ENCODE assay signal across 14 mouse cellular contexts in the genomic region with DNA sequence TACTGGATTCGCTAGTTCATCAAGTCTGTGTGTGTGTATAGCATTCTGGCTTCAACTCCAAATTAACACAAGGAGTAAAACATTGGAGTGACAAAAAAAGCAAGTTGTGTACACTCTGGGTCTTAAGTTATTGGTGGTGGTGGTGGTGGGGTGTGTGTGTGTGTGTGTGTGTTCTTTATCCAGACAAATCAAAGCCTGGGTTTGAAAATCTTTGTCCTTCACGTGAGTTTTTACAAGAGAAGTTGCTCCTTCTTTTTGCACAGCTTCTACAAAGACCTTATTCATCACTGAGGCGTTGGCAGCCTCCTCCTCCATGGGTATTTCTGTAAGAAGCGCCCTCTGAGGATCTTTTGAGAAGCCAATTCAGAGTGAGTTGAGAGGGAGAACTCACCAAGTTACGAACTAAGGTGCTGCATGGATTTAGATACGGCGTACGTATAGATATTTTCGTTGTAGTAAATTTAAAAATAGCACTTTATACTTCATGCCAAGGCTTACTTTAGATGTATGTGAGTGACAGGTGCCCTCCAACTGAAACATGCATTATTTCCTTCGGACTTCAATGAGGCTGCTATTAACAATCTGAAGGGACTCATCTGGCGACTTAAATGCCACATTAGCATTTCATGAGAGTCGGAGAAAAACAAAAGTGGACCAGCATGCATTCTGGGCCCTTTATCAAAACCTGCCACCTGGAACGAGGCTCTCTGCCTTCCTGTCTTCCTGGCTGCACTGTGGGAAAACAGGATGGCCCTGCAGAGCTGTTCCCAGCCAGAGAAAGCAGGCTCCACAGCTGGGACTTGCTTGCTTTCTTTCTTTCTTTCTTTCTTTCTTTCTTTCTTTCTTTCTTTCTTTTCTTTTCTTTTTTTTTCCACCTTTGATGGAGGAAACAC. TPM values are rescaled to one million over a fixed set of nuclear protein-coding genes. Genes with fewer than 3 reads are reported as not detected.
DNase-seq lines count a peak whose midpoint lies in the region; ATAC-seq lines count a peak whose summit lies in the region.
"Had no signal": no experiment of that assay in that cellular context is flagged by ENCODE, and none has a peak within 500 bp of the region (broad histone marks: within the 10 kb centered on the region; RNA-seq: fewer than 3 reads in every experiment).

No protein-coding gene starts in this region.

- H3K4me2 ChIP-seq in midbrain, embryonic 11.5 days: no peak overlapping the region
- H3K4me2 ChIP-seq in forebrain, embryonic 12.5 days: peak overlapping the region; percentile 18
- peak overlapping the region; percentile 2; the same call in 1 of the 2 replicates for H3K4me2 ChIP-seq in hindbrain, embryonic 15.5 days
- no peak overlapping the region; the same call in 1 of the 2 replicates for H3K4me2 ChIP-seq in neural tube, embryonic 14.5 days (ENCODE audit: low read depth, low read length)
- no peak overlapping the region for H3K4me2 ChIP-seq in intestine, embryonic 15.5 days (replicated peaks)
- H3K4me2 ChIP-seq: limb, embryonic 15.5 days; stomach, embryonic 15.5 days had no signal

- H3K9ac ChIP-seq in midbrain, embryonic 11.5 days (ENCODE audit: low read length): no peak overlapping the region
- H3K9ac ChIP-seq in forebrain, embryonic 12.5 days: no peak overlapping the region
- no peak overlapping the region for H3K9ac ChIP-seq in hindbrain, embryonic 15.5 days
- H3K9ac ChIP-seq in neural tube, embryonic 14.5 days (replicated peaks; ENCODE audit: low read depth, low read length): no peak overlapping the region
- H3K9ac ChIP-seq in intestine, embryonic 15.5 days: no peak overlapping the region
- H3K9ac ChIP-seq: limb, embryonic 15.5 days; stomach, embryonic 15.5 days had no signal

- ATAC-seq in midbrain, embryonic 11.5 days (ENCODE audit: low FRiP score): no peak
- ATAC-seq in forebrain, embryonic 12.5 days (ENCODE audit: low FRiP score): 0 out of 2 replicates have a peak, but pooled peaks have one; percentile 51
- ATAC-seq in hindbrain, embryonic 15.5 days (ENCODE audit: low FRiP score, low read depth): no peak
- ATAC-seq in neural tube, embryonic 14.5 days (ENCODE audit: low read depth): no peak
- ATAC-seq in intestine, embryonic 15.5 days: no peak
- ATAC-seq: inflammation-experienced regulatory T-cells, adult 6 months had no signal

- H3K27me3 ChIP-seq in midbrain, embryonic 10.5 days (ENCODE audit: low read depth, poor library complexity, severe bottlenecking): no peaks in the 10 kb centered on the region
- no peaks in the 10 kb centered on the region for H3K27me3 ChIP-seq in midbrain, embryonic 11.5 days (ENCODE audit: control insufficient read depth, insufficient read depth, low read length)
- H3K27me3 ChIP-seq in forebrain, embryonic 12.5 days: no peaks in the 10 kb centered on the region
- no peaks in the 10 kb centered on the region for H3K27me3 ChIP-seq in hindbrain, embryonic 15.5 days
- H3K27me3 ChIP-seq in neural tube, embryonic 14.5 days (ENCODE audit: control insufficient read depth, insufficient read depth, low read length): no peaks in the 10 kb centered on the region
- no peaks in the 10 kb centered on the region for H3K27me3 ChIP-seq in intestine, embryonic 15.5 days (replicated peaks)
- H3K27me3 ChIP-seq: limb, embryonic 15.5 days; stomach, embryonic 15.5 days had no signal

- H3K36me3 ChIP-seq in midbrain, embryonic 10.5 days: no peaks in the 10 kb centered on the region
- H3K36me3 ChIP-seq in midbrain, embryonic 11.5 days (ENCODE audit: control insufficient read depth, insufficient read depth, low read length): no peaks in the 10 kb centered on the region
- no peaks in the 10 kb centered on the region for H3K36me3 ChIP-seq in forebrain, embryonic 12.5 days (replicated peaks)
- no peaks in the 10 kb centered on the region for H3K36me3 ChIP-seq in hindbrain, embryonic 15.5 days
- H3K36me3 ChIP-seq in neural tube, embryonic 14.5 days (ENCODE audit: control insufficient read depth, insufficient read depth, low read length): no peaks in the 10 kb centered on the region
- H3K36me3 ChIP-seq in intestine, embryonic 15.5 days: no peaks in the 10 kb centered on the region
- H3K36me3 ChIP-seq: limb, embryonic 15.5 days; stomach, embryonic 15.5 days had no signal

- peak overlapping the region; percentile 65 for H3K27ac ChIP-seq in midbrain, embryonic 10.5 days (replicated peaks)
- H3K27ac ChIP-seq in midbrain, embryonic 11.5 days (ENCODE audit: low read depth, low read length): no peak overlapping the region; the same call in 1 of the 2 replicates
- peak overlapping the region; percentile 71 for H3K27ac ChIP-seq in forebrain, embryonic 12.5 days
- peak overlapping the region; percentile 37 for H3K27ac ChIP-seq in hindbrain, embryonic 15.5 days (replicated peaks)
- H3K27ac ChIP-seq in neural tube, embryonic 14.5 days (ENCODE audit: low read depth, low read length): peak overlapping the region; percentile 28
- no peak overlapping the region for H3K27ac ChIP-seq in intestine, embryonic 15.5 days
- H3K27ac ChIP-seq: gastrocnemius, adult 2 months; kidney, postnatal 0 days; limb, embryonic 15.5 days; stomach, embryonic 15.5 days had no signal

- 51% methylated on average over 13 of the region's 13 CpGs for WGBS in midbrain, embryonic 10.5 days
- 44% methylated on average over 13 of the region's 13 CpGs for WGBS in midbrain, embryonic 11.5 days
- 33% methylated on average over 13 of the region's 13 CpGs for WGBS in forebrain, embryonic 12.5 days
- WGBS in hindbrain, embryonic 15.5 days: 31% methylated on average over 13 of the region's 13 CpGs
- 38% methylated on average over 13 of the region's 13 CpGs for WGBS in neural tube, embryonic 14.5 days
- WGBS in intestine, embryonic 15.5 days: 69% methylated on average over 13 of the region's 13 CpGs

- H3K4me1 ChIP-seq in midbrain, embryonic 10.5 days: peaks cover 13% of the 10 kb centered on the region
- peaks cover 10% of the 10 kb centered on the region for H3K4me1 ChIP-seq in midbrain, embryonic 11.5 days (ENCODE audit: control insufficient read depth, insufficient read depth, low read length)
- peaks cover 13% of the 10 kb centered on the region for H3K4me1 ChIP-seq in forebrain, embryonic 12.5 days
- H3K4me1 ChIP-seq in hindbrain, embryonic 15.5 days (replicated peaks): peaks cover 6% of the 10 kb centered on the region
- no peaks in the 10 kb centered on the region for H3K4me1 ChIP-seq in neural tube, embryonic 14.5 days (ENCODE audit: control insufficient read depth, insufficient read depth, low read length)
- no peaks in the 10 kb centered on the region for H3K4me1 ChIP-seq in intestine, embryonic 15.5 days (replicated peaks)
- H3K4me1 ChIP-seq: limb, embryonic 15.5 days; stomach, embryonic 15.5 days had no signal

- DNase-seq in midbrain, embryonic 10.5 days (ENCODE audit: low spot score): no peak
- no peak for DNase-seq in midbrain, embryonic 11.5 days (ENCODE audit: low spot score, missing footprints)
- no peak for DNase-seq in layer of hippocampus, adult 11-12 months (ENCODE audit: low spot score)
- DNase-seq in gastrocnemius, postnatal 25 days: no peak
- DNase-seq: adrenal gland, postnatal 10 days; gastrocnemius, adult 2 months had no signal

- H3K9me3 ChIP-seq in midbrain, embryonic 10.5 days (replicated peaks): no peaks in the 10 kb centered on the region
- no peaks in the 10 kb centered on the region for H3K9me3 ChIP-seq in midbrain, embryonic 11.5 days (ENCODE audit: control insufficient read depth, low read length)
- no peaks in the 10 kb centered on the region for H3K9me3 ChIP-seq in forebrain, embryonic 12.5 days
- H3K9me3 ChIP-seq in hindbrain, embryonic 15.5 days: no peaks in the 10 kb centered on the region
- no peaks in the 10 kb centered on the region for H3K9me3 ChIP-seq in neural tube, embryonic 14.5 days (ENCODE audit: control insufficient read depth, low read length)
- H3K9me3 ChIP-seq in intestine, embryonic 15.5 days: no peaks in the 10 kb centered on the region
- H3K9me3 ChIP-seq: limb, embryonic 15.5 days; stomach, embryonic 15.5 days had no signal

- no peak overlapping the region for H3K4me3 ChIP-seq in midbrain, embryonic 10.5 days
- H3K4me3 ChIP-seq in midbrain, embryonic 11.5 days (ENCODE audit: low read depth, low read length): no peak overlapping the region
- H3K4me3 ChIP-seq in forebrain, embryonic 12.5 days (replicated peaks): no peak overlapping the region
- no peak overlapping the region for H3K4me3 ChIP-seq in hindbrain, embryonic 15.5 days
- H3K4me3 ChIP-seq in neural tube, embryonic 14.5 days (ENCODE audit: low read depth, low read length): no peak overlapping the region
- H3K4me3 ChIP-seq in intestine, embryonic 15.5 days (replicated peaks): no peak overlapping the region
- H3K4me3 ChIP-seq: gastrocnemius, adult 2 months; limb, embryonic 15.5 days; stomach, embryonic 15.5 days had no signal

RNA-seq across cellular contexts. Expression of a gene that starts 18.7 kb away (rescaled TPM):
- polyA plus RNA-seq in midbrain, embryonic 10.5 days (2016; fragmentation: Nextera tagmentation; extraction: Ambion mirVana): 0.42 and 0.71 TPM in 2 replicates
- 0.40 and 0.46 TPM in 2 replicates for polyA plus RNA-seq in midbrain, embryonic 11.5 days (2014; fragmentation: Nextera tagmentation; extraction: Ambion mirVana)
- 1.1 and 1.8 TPM in 2 replicates for polyA plus RNA-seq in forebrain, embryonic 12.5 days (2016; fragmentation: Nextera tagmentation; extraction: Ambion mirVana)
- 1.8 and 2.2 TPM in 2 replicates for polyA plus RNA-seq in hindbrain, embryonic 15.5 days (2015; fragmentation: Nextera tagmentation; extraction: Ambion mirVana)
- 2.6 and 2.8 TPM in 2 replicates for polyA plus RNA-seq in neural tube, embryonic 14.5 days (2014; fragmentation: Nextera tagmentation; extraction: Ambion mirVana)
- total RNA-seq in gastrocnemius, postnatal 25 days (2021): not detected
- 0.11 and 0.43 TPM in 2 replicates for polyA plus RNA-seq in intestine, embryonic 15.5 days (2015; fragmentation: Nextera tagmentation; extraction: Ambion mirVana)
- total RNA-seq: gastrocnemius, adult 2 months had no signal

RNA-seq across cellular contexts. Expression of a gene that starts 23.0 kb away (rescaled TPM):
- polyA plus RNA-seq in midbrain, embryonic 10.5 days (2016; fragmentation: Nextera tagmentation; extraction: Ambion mirVana): 67.9 and 68.3 TPM in 2 replicates
- 87.9 and 91.6 TPM in 2 replicates for polyA plus RNA-seq in midbrain, embryonic 11.5 days (2014; fragmentation: Nextera tagmentation; extraction: Ambion mirVana)
- 79.9 and 82.6 TPM in 2 replicates for polyA plus RNA-seq in forebrain, embryonic 12.5 days (2016; fragmentation: Nextera tagmentation; extraction: Ambion mirVana)
- 62.1 and 64.0 TPM in 2 replicates for polyA plus RNA-seq in hindbrain, embryonic 15.5 days (2015; fragmentation: Nextera tagmentation; extraction: Ambion mirVana)
- polyA plus RNA-seq in neural tube, embryonic 14.5 days (2014; fragmentation: Nextera tagmentation; extraction: Ambion mirVana): 68.9 and 69.1 TPM in 2 replicates
- 10 to 100 TPM; 32.9 to 33.3 TPM for total RNA-seq in gastrocnemius, postnatal 25 days (2021)
- polyA plus RNA-seq in intestine, embryonic 15.5 days (2015; fragmentation: Nextera tagmentation; extraction: Ambion mirVana): 54.1 and 63.4 TPM in 2 replicates

RNA-seq across cellular contexts. Expression of a gene that starts 50.1 kb away (rescaled TPM):
- 33.9 and 35.7 TPM in 2 replicates for polyA plus RNA-seq in midbrain, embryonic 10.5 days (2016; fragmentation: Nextera tagmentation; extraction: Ambion mirVana)
- 13.5 and 18.1 TPM in 2 replicates for polyA plus RNA-seq in midbrain, embryonic 11.5 days (2014; fragmentation: Nextera tagmentation; extraction: Ambion mirVana)
- 22.8 and 26.5 TPM in 2 replicates for polyA plus RNA-seq in forebrain, embryonic 12.5 days (2016; fragmentation: Nextera tagmentation; extraction: Ambion mirVana)
- 19.4 and 19.9 TPM in 2 replicates for polyA plus RNA-seq in hindbrain, embryonic 15.5 days (2015; fragmentation: Nextera tagmentation; extraction: Ambion mirVana)
- polyA plus RNA-seq in neural tube, embryonic 14.5 days (2014; fragmentation: Nextera tagmentation; extraction: Ambion mirVana): 14.0 and 15.3 TPM in 2 replicates
- 10 to 100 TPM; 13.5 to 13.8 TPM for total RNA-seq in gastrocnemius, postnatal 25 days (2021)
- polyA plus RNA-seq in intestine, embryonic 15.5 days (2015; fragmentation: Nextera tagmentation; extraction: Ambion mirVana): 17.0 and 18.9 TPM in 2 replicates

Comparison
In these comparisons a context has a peak if more than half of its experiments do, and no peak if none do; other contexts are left out.
1. H3K27ac ChIP-seq: peak in midbrain, embryonic 10.5 days (single experiment), forebrain, embryonic 12.5 days (single experiment), hindbrain, embryonic 15.5 days (single experiment) and neural tube, embryonic 14.5 days (single experiment); none in midbrain, embryonic 11.5 days (single experiment) and intestine, embryonic 15.5 days (single experiment).
2. H3K4me2 ChIP-seq: peak in forebrain, embryonic 12.5 days (single experiment) and hindbrain, embryonic 15.5 days (single experiment); none in midbrain, embryonic 11.5 days (single experiment), neural tube, embryonic 14.5 days (single experiment) and intestine, embryonic 15.5 days (single experiment).